Mouse (Mus musculus): ENCODE data around the gene Gm8165.
"Not testable (repeated sequence)": the region's sequence is repeated elsewhere in the genome, so short reads cannot be mapped to it uniquely, and the experiment has no call there.

The Gm8165 gene

GRCm38 (mm10) chr14:43677099-43677498, at the start of gene Gm8165:
Gene Gm8165 (minus strand): TSS chr14:43677199.
- DNase-seq (ENCODE audit: low read depth, low spot score): not testable (repeated sequence)

- not testable (repeated sequence) for DNase-seq (ENCODE audit: low read depth, low spot score)
These were observed 20.6 kb upstream of the Gm8165 start, which contains the start of gene Gm7324 for GRCm38 (mm10) chr14:43697621-43698020. Gene Gm7324 (plus strand): TSS chr14:43697828.
